Comparison of ENCODE assay signal across 20 mouse cellular contexts in genomic region chr8:71631897-71632296, GRCm38 (mm10). TPM values are rescaled to one million over a fixed set of nuclear protein-coding genes. Genes with fewer than 3 reads are reported as not detected.
A peak's percentile ranks its signal among the peaks of the same experiment; 100 is the strongest.
DNase-seq lines count a peak whose midpoint lies in the region; ATAC-seq and TF ChIP-seq lines count a peak whose summit lies in the region.
"Had no signal": no experiment of that assay in that cellular context is flagged by ENCODE, and none has a peak within 500 bp of the region (broad histone marks: within the 10 kb centered on the region; RNA-seq: fewer than 3 reads in every experiment).

No protein-coding gene starts in this region.

- ATAC-seq in liver, embryonic 12.5 days, result no peak
- ATAC-seq: forebrain, embryonic 16.5 days had no signal

- peak; percentile 8 for DNase-seq in liver, adult 2 months (ENCODE audit: extremely low read depth, low read depth, low spot score)
- DNase-seq in 416B (ENCODE audit: low read depth) (peak; percentile 86), MEL-GATA-1-ER (ENCODE audit: extremely low read depth, low read depth) (peak; percentile 23)
- DNase-seq in thymus, postnatal 0 days (ENCODE audit: low spot score), result no peak
- no peak for DNase-seq in layer of hippocampus, adult 18-20 months (ENCODE audit: low spot score in 2 of 2)
- DNase-seq in frontal cortex, adult 2 months (ENCODE audit: extremely low spot score in 1 of 2, low spot score in 1 of 2), result no peak
- DNase-seq: adrenal gland, postnatal 14 days; cerebellum, adult 11 months; cerebellum, adult 8-10 months; cerebellum, postnatal 25 days; gastrocnemius, postnatal 14 days had no signal

- H3K4me3 ChIP-seq in liver, adult 2 months (ENCODE audit: insufficient read depth, low read depth, low read length), result no peak overlapping the region
- no peak overlapping the region for H3K4me3 ChIP-seq in liver, embryonic 12.5 days
- no peak overlapping the region for H3K4me3 ChIP-seq in macrophage (ENCODE audit: inconsistent target)
- H3K4me3 ChIP-seq: embryonic facial prominence, embryonic 12.5 days; forebrain, embryonic 12.5 days; heart, embryonic 12.5 days; hindbrain, embryonic 10.5 days had no signal

- no peak overlapping the region for H3K9ac ChIP-seq in liver, adult 2 months (ENCODE audit: low read depth, low read length)
- no peak overlapping the region for H3K9ac ChIP-seq in liver, embryonic 12.5 days
- H3K9ac ChIP-seq: embryonic facial prominence, embryonic 12.5 days; forebrain, embryonic 12.5 days; heart, embryonic 12.5 days; hindbrain, embryonic 14.5 days had no signal

- H3K4me1 ChIP-seq in liver, adult 2 months (ENCODE audit: control insufficient read depth, insufficient read depth, low read length), result peaks cover 4% of the 10 kb centered on the region; the same call in 1 of the 2 replicates
- peaks cover 51% of the 10 kb centered on the region for H3K4me1 ChIP-seq in liver, embryonic 12.5 days

- no peak overlapping the region for H3K27ac ChIP-seq in liver, adult 2 months (replicated peaks; ENCODE audit: insufficient read depth, low read depth, low read length)
- H3K27ac ChIP-seq in liver, embryonic 12.5 days, result no peak overlapping the region
- H3K27ac ChIP-seq in macrophage, result peak overlapping the region; percentile 81
- H3K27ac ChIP-seq: embryonic facial prominence, embryonic 12.5 days; forebrain, embryonic 12.5 days; hindbrain, embryonic 10.5 days; hindbrain, embryonic 14.5 days had no signal

- no peak for TF ChIP-seq POLR2A in liver, adult 2 months (IDR thresholded peaks at IDR 0.05; ENCODE audit: extremely low read depth, insufficient read depth, low read length)

- no peaks in the 10 kb centered on the region for H3K79me2 ChIP-seq in liver, adult 2 months (ENCODE audit: control insufficient read depth, insufficient read depth, low read length)
- H3K79me2 ChIP-seq in macrophage (ENCODE audit: inconsistent target), result no peaks in the 10 kb centered on the region

- H3K9me3 ChIP-seq in liver, embryonic 12.5 days (replicated peaks), result no peaks in the 10 kb centered on the region

- no peak overlapping the region for H3K4me2 ChIP-seq in liver, embryonic 12.5 days
- H3K4me2 ChIP-seq: embryonic facial prominence, embryonic 12.5 days; forebrain, embryonic 12.5 days; heart, embryonic 12.5 days; hindbrain, embryonic 14.5 days had no signal

- no peak for TF ChIP-seq CTCF in liver, adult 2 months (IDR thresholded peaks at IDR 0.05; ENCODE audit: low read depth, low read length)

- H3K36me3 ChIP-seq in liver, adult 2 months (ENCODE audit: control insufficient read depth, insufficient read depth, low read length), result no peaks in the 10 kb centered on the region
- H3K36me3 ChIP-seq in liver, embryonic 12.5 days, result no peaks in the 10 kb centered on the region
- no peaks in the 10 kb centered on the region for H3K36me3 ChIP-seq in macrophage (ENCODE audit: inconsistent target)
- H3K36me3 ChIP-seq: embryonic facial prominence, embryonic 12.5 days; heart, embryonic 12.5 days had no signal

- H3K27me3 ChIP-seq in liver, adult 2 months (ENCODE audit: control insufficient read depth, insufficient read depth, low read length), result 0 out of 2 replicates have a peak, but pooled peaks cover 3% of the 10 kb centered on the region
- peaks cover 77% of the 10 kb centered on the region for H3K27me3 ChIP-seq in liver, embryonic 12.5 days (replicated peaks)

- WGBS in liver, adult 2 months, result 58% methylated on average over 2 of the region's 2 CpGs
- 38% methylated on average over 2 of the region's 2 CpGs for WGBS in liver, embryonic 12.5 days (ENCODE audit: insufficient replicate concordance)
- 5% methylated on average over 2 of the region's 2 CpGs for WGBS in macrophage (ENCODE audit: missing documents)

RNA-seq across cellular contexts. Expression of gene Colgalt1, which starts 21.1 kb away (rescaled TPM):
- 43.2 and 55.0 TPM in 2 replicates for total RNA-seq in liver, adult 2 months (2014; rRNA removed)
- polyA plus RNA-seq in liver, adult 2 months (2012; rRNA removed), result 65.3 and 77.3 TPM in 2 replicates
- polyA plus RNA-seq in liver, embryonic 12.5 days (2016; fragmentation: Nextera tagmentation; extraction: Ambion mirVana), result 29.0 and 30.1 TPM in 2 replicates
- total RNA-seq in macrophage (2018; cell fraction: chromatin; rRNA removed), result 100 to 1,000 TPM in 25 of 26 experiments, 10 to 100 TPM in 1; 52.6 to 373 (median 197) TPM
- 100 to 1,000 TPM in 14 of 26 experiments, 10 to 100 TPM in 12; 66.6 to 163 (median 101) TPM for total RNA-seq in macrophage (2018; cell fraction: cytosol; rRNA removed)
- total RNA-seq in macrophage (2018; cell fraction: nucleus; rRNA removed), result 100 to 1,000 TPM in 25 of 26 experiments, 10 to 100 TPM in 1; 81.7 to 306 (median 176) TPM
- polyA plus RNA-seq in macrophage (2018), result 108 to 170 TPM (median 143 TPM) in 3 replicates
- 37.9 and 38.9 TPM in 2 replicates for polyA plus RNA-seq in thymus, postnatal 0 days (2015; fragmentation: Nextera tagmentation; extraction: Ambion mirVana)
- total RNA-seq in layer of hippocampus, adult 18-20 months (2021), result 10 to 100 TPM; 53.7 to 54.1 TPM
- polyA plus RNA-seq in frontal cortex, adult 2 months (2012; rRNA removed), result 99.4 and 104 TPM in 2 replicates

RNA-seq across cellular contexts. Expression of gene Fam129c, which starts 34.4 kb away (rescaled TPM):
- total RNA-seq in liver, adult 2 months (2014; rRNA removed), result 0.92 and 1.3 TPM in 2 replicates
- polyA plus RNA-seq in liver, adult 2 months (2012; rRNA removed), result 0.73 and 2.1 TPM in 2 replicates
- 1.3 and 2.3 TPM in 2 replicates for polyA plus RNA-seq in liver, embryonic 12.5 days (2016; fragmentation: Nextera tagmentation; extraction: Ambion mirVana)
- total RNA-seq in macrophage (2018; cell fraction: chromatin; rRNA removed), result 10 to 100 TPM in 15 of 26 experiments, 1 to 10 TPM in 11; 2.8 to 17.8 (median 10.5) TPM
- total RNA-seq in macrophage (2018; cell fraction: cytosol; rRNA removed), result 1 to 10 TPM in 3 of 26 experiments, under 1 TPM in 23; 0.14 to 1.3 (median 0.45) TPM
- 10 to 100 TPM in 2 of 26 experiments, 1 to 10 TPM in 24; 1.7 to 14.1 (median 5.6) TPM for total RNA-seq in macrophage (2018; cell fraction: nucleus; rRNA removed)
- 0.53 to 1.2 TPM (median 0.94 TPM) in 3 replicates for polyA plus RNA-seq in macrophage (2018)
- polyA plus RNA-seq in thymus, postnatal 0 days (2015; fragmentation: Nextera tagmentation; extraction: Ambion mirVana), result 9.4 and 11.2 TPM in 2 replicates
- total RNA-seq in layer of hippocampus, adult 18-20 months (2021), result 1 to 10 TPM; 2.5 to 3.1 TPM
- polyA plus RNA-seq in frontal cortex, adult 2 months (2012; rRNA removed), result 4.3 and 4.5 TPM in 2 replicates

RNA-seq across cellular contexts. Expression of gene Unc13a, which starts 39.7 kb away (rescaled TPM):
- 0.09 and 0.20 TPM in 2 replicates for total RNA-seq in liver, adult 2 months (2014; rRNA removed)
- polyA plus RNA-seq in liver, adult 2 months (2012; rRNA removed), result 0.15 and 0.72 TPM in 2 replicates
- polyA plus RNA-seq in liver, embryonic 12.5 days (2016; fragmentation: Nextera tagmentation; extraction: Ambion mirVana), result 0.22 and 0.31 TPM in 2 replicates
- total RNA-seq in macrophage (2018; cell fraction: chromatin; rRNA removed), result 10 to 100 TPM in 9 of 26 experiments, 1 to 10 TPM in 17; 4.0 to 18.7 (median 8.1) TPM
- 1 to 10 TPM in 12 of 26 experiments, under 1 TPM in 14; 0.41 to 1.9 (median 0.99) TPM for total RNA-seq in macrophage (2018; cell fraction: cytosol; rRNA removed)
- total RNA-seq in macrophage (2018; cell fraction: nucleus; rRNA removed), result 1 to 10 TPM; 1.2 to 9.0 (median 3.7) TPM
- polyA plus RNA-seq in macrophage (2018), result 0.98 to 1.4 TPM (median 1.4 TPM) in 3 replicates
- polyA plus RNA-seq in thymus, postnatal 0 days (2015; fragmentation: Nextera tagmentation; extraction: Ambion mirVana), result 0.58 and 0.68 TPM in 2 replicates
- 100 to 1,000 TPM; 226 to 246 TPM for total RNA-seq in layer of hippocampus, adult 18-20 months (2021)
- polyA plus RNA-seq in frontal cortex, adult 2 months (2012; rRNA removed), result 172 and 176 TPM in 2 replicates
- total RNA-seq: gastrocnemius, adult 18-20 months had no signal

RNA-seq across cellular contexts. Expression of gene Pgls, which starts 39.9 kb away (rescaled TPM):
- total RNA-seq in liver, adult 2 months (2014; rRNA removed), result 111 and 113 TPM in 2 replicates
- polyA plus RNA-seq in liver, adult 2 months (2012; rRNA removed), result 119 and 124 TPM in 2 replicates
- polyA plus RNA-seq in liver, embryonic 12.5 days (2016; fragmentation: Nextera tagmentation; extraction: Ambion mirVana), result 138 and 144 TPM in 2 replicates
- total RNA-seq in macrophage (2018; cell fraction: chromatin; rRNA removed), result 10 to 100 TPM in 25 of 26 experiments, 1 to 10 TPM in 1; 9.5 to 56.2 (median 28.0) TPM
- total RNA-seq in macrophage (2018; cell fraction: cytosol; rRNA removed), result 100 to 1,000 TPM in 7 of 26 experiments, 10 to 100 TPM in 19; 56.4 to 132 (median 79.7) TPM
- total RNA-seq in macrophage (2018; cell fraction: nucleus; rRNA removed), result 10 to 100 TPM; 17.1 to 75.6 (median 30.6) TPM
- polyA plus RNA-seq in macrophage (2018), result 36.7 to 133 TPM (median 114 TPM) in 3 replicates
- 340 and 346 TPM in 2 replicates for polyA plus RNA-seq in thymus, postnatal 0 days (2015; fragmentation: Nextera tagmentation; extraction: Ambion mirVana)
- 10 to 100 TPM; 32.0 to 33.1 TPM for total RNA-seq in layer of hippocampus, adult 18-20 months (2021)
- 45.6 and 51.6 TPM in 2 replicates for polyA plus RNA-seq in frontal cortex, adult 2 months (2012; rRNA removed)

RNA-seq across cellular contexts. Expression of gene Jak3, which starts 44.2 kb away (rescaled TPM):
- 4.0 and 4.6 TPM in 2 replicates for total RNA-seq in liver, adult 2 months (2014; rRNA removed)
- polyA plus RNA-seq in liver, adult 2 months (2012; rRNA removed), result 5.7 and 7.9 TPM in 2 replicates
- polyA plus RNA-seq in liver, embryonic 12.5 days (2016; fragmentation: Nextera tagmentation; extraction: Ambion mirVana), result 9.2 and 10.4 TPM in 2 replicates
- 100 to 1,000 TPM in 9 of 26 experiments, 10 to 100 TPM in 17; 25.5 to 167 (median 88.0) TPM for total RNA-seq in macrophage (2018; cell fraction: chromatin; rRNA removed)
- 10 to 100 TPM; 13.3 to 32.3 (median 20.1) TPM for total RNA-seq in macrophage (2018; cell fraction: cytosol; rRNA removed)
- total RNA-seq in macrophage (2018; cell fraction: nucleus; rRNA removed), result 10 to 100 TPM; 20.0 to 60.6 (median 43.9) TPM
- polyA plus RNA-seq in macrophage (2018), result 10.8 to 16.4 TPM (median 11.3 TPM) in 3 replicates
- 17.0 and 20.3 TPM in 2 replicates for polyA plus RNA-seq in thymus, postnatal 0 days (2015; fragmentation: Nextera tagmentation; extraction: Ambion mirVana)
- 1 to 10 TPM; 3.7 to 4.4 TPM for total RNA-seq in layer of hippocampus, adult 18-20 months (2021)
- polyA plus RNA-seq in frontal cortex, adult 2 months (2012; rRNA removed), result 5.6 and 5.7 TPM in 2 replicates

Comparison
In these comparisons a context has a peak if more than half of its experiments do, and no peak if none do; other contexts are left out.
1. DNase-seq: peak in liver, adult 2 months (single experiment), 416B (single experiment) and MEL-GATA-1-ER (single experiment); none in thymus, postnatal 0 days (single experiment), layer of hippocampus, adult 18-20 months (0 of 2) and frontal cortex, adult 2 months (0 of 2).
2. RNA of gene Unc13a, which starts 39.7 kb away (polyA plus RNA-seq): 172 to 176 TPM in frontal cortex, adult 2 months; 0.98 to 1.4 TPM in macrophage, 0.58 to 0.68 TPM in thymus, postnatal 0 days, 0.22 to 0.31 TPM in liver, embryonic 12.5 days and 0.15 to 0.72 TPM in liver, adult 2 months; every median in the first group is over 10 times any median in the second.